Mouse (Mus musculus): Measurements from ENCODE around the gene Gm19684. TPM values are rescaled to one million over a fixed set of nuclear protein-coding genes. Genes with fewer than 3 reads are reported as not detected.

Gene Gm19684
- polyA plus RNA-seq (2015; fragmentation: Nextera tagmentation; extraction: Ambion mirVana), result not detected in 2 replicates

DNA sequence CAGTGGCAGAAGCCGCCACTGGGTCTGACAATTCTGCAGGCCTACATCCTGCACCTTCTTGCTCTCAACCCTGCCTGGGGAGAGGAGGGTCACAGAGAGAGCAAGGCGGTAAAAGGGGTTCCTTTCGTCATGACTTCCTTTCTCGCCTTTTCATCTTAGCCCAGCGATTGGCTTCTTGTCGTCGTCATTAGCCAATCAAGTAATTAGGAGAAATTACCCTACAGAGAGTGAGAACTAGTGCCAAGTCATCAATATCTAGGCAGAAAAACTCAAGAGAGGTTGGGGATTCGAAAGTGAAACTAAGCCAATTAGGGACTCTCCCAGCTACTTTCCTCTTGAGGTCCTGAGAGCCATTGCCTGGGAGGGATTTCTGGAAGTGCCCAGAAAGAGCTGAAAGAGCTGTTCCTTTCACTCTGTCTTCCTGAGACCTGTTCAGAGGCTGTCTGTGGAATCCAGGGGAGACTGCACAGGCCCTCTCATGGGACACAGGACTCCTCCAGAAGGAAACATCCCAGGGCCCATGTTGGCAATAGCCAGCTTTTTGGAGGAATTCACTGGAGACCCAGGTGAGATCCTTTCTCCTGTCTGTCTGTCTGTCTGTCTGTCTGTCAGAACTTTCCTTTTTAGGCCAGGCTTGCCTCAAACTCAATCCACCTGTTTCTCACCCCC, at the start of gene Gm19684:
Gene Gm19684, plus strand, starts transcription at position 327 of the 669 bp plus-strand sequence.

DNA sequence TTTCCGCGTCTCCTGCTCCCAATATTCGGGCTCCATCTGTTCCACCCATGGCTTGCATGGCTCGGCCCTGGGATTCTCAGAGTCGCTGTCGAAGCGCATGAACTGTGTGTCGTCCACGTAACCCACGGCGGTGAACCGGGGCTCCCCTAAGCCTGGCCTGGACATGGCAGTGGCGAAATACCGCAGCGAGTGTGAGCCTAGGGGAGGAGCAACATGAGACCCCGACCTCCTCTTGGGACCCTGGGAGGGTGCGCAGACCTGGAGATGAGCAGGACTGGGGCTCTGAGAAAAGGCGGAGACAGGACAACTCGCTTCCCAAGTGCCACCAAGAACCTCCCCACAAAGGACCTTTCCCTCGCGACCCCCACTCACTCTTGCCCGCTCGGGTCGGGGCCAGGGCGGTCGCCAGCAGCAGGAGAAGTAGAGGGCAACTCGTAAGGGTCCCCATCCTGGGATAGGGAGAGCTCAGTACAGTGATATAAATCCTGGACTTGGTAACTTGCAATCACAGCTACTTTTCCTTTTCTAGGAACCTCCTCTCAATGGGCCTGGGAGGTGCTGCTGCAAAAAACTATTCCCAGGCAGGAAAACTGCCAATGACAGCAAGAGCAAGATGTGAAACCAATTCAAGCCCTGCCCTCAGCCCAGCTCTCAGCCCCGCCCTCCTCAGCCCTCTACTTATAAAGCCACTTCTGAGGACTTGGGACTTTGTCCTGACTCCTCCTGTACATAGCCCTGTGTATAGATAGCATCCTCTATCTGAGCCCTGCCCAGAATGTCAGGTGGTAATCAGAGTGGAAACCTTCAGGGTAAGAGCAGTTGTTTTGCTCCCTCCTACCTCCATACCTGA, 7.7 kb downstream of the Gm19684 start, which contains the start of gene Gm7030:
Gene Gm7030, minus strand, starts transcription at position 458 of the 850 bp plus-strand sequence.

DNA sequence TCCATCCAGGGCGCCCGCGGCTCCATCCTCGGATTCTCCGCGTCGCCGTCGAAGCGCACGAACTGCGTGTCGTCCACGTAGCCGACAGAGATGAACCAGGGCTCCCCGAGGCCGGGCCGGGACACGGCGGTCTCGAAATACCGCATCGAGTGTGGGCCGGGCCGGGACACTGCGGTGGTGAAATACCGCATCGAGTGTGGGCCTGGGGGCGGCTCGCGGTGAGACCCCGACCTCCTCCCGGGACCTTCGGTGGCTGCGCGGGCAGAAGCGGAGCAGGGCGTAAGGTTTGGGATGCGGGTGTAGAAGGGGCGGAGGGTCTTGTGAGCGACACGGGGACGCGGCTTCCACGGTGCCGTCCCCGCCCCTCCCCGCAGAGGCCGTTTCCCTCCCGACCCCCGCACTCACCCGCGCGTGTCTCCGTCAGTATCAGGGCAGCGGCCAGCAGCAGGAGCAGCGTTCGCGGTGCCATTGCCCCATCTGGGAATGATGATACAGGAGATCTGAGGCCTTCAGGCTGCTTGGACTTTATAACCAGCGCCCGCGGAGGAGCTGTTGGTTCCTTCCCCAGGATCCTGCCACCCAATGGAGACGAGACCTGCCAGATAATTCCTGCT, 46.7 kb downstream of the Gm19684 start, which contains the start of gene Gm8909:
Gene Gm8909, minus strand, starts transcription at position 499 of the 614 bp plus-strand sequence.

Other genes starting within 250 kb of the Gm19684 start
- 19.4 and 23.2 TPM in 2 replicates for gene Dhx16, start 241.9 kb upstream of the Gm19684 start, polyA plus RNA-seq (2015; fragmentation: Nextera tagmentation; extraction: Ambion mirVana)
- 80.1 and 91.3 TPM in 2 replicates for gene 2310061I04Rik, start 224.2 kb upstream of the Gm19684 start, polyA plus RNA-seq (2015; fragmentation: Nextera tagmentation; extraction: Ambion mirVana)
- 169 and 211 TPM in 2 replicates for gene Atat1, start 211.6 kb upstream of the Gm19684 start, polyA plus RNA-seq (2015; fragmentation: Nextera tagmentation; extraction: Ambion mirVana)
- gene Mrps18b, start 205.3 kb upstream of the Gm19684 start, polyA plus RNA-seq (2015; fragmentation: Nextera tagmentation; extraction: Ambion mirVana), result 73.6 and 78.3 TPM in 2 replicates
- gene Ppp1r10, start 205.2 kb upstream of the Gm19684 start, polyA plus RNA-seq (2015; fragmentation: Nextera tagmentation; extraction: Ambion mirVana), result 22.9 and 25.5 TPM in 2 replicates
- 79.4 and 88.1 TPM in 2 replicates for gene Abcf1, start 151.9 kb upstream of the Gm19684 start, polyA plus RNA-seq (2015; fragmentation: Nextera tagmentation; extraction: Ambion mirVana)
- 86.7 and 86.9 TPM in 2 replicates for gene Gnl1, start 141.8 kb upstream of the Gm19684 start, polyA plus RNA-seq (2015; fragmentation: Nextera tagmentation; extraction: Ambion mirVana)
- 67.0 and 74.1 TPM in 2 replicates for gene Prr3, start 141.4 kb upstream of the Gm19684 start, polyA plus RNA-seq (2015; fragmentation: Nextera tagmentation; extraction: Ambion mirVana)
- 9.3 and 11.4 TPM in 2 replicates for gene H2-T24, start 101.1 kb upstream of the Gm19684 start, polyA plus RNA-seq (2015; fragmentation: Nextera tagmentation; extraction: Ambion mirVana)
- gene H2-T23, start 88.8 kb upstream of the Gm19684 start, polyA plus RNA-seq (2015; fragmentation: Nextera tagmentation; extraction: Ambion mirVana), result 10.9 and 11.1 TPM in 2 replicates
- 10.3 and 10.9 TPM in 2 replicates for gene H2-T22, start 78.9 kb upstream of the Gm19684 start, polyA plus RNA-seq (2015; fragmentation: Nextera tagmentation; extraction: Ambion mirVana)
- not detected in 2 replicates for gene Gm6034, start 78.7 kb upstream of the Gm19684 start, polyA plus RNA-seq (2015; fragmentation: Nextera tagmentation; extraction: Ambion mirVana)
- gene Gm11127, start 63.3 kb upstream of the Gm19684 start, polyA plus RNA-seq (2015; fragmentation: Nextera tagmentation; extraction: Ambion mirVana), result not detected in 2 replicates
- not detected in 2 replicates for gene Gm7030, start 7.7 kb downstream of the Gm19684 start, polyA plus RNA-seq (2015; fragmentation: Nextera tagmentation; extraction: Ambion mirVana)
- gene Gm8909, start 46.9 kb downstream of the Gm19684 start, polyA plus RNA-seq (2015; fragmentation: Nextera tagmentation; extraction: Ambion mirVana), result not detected in 2 replicates
- gene H2-T3, start 68.6 kb downstream of the Gm19684 start, polyA plus RNA-seq (2015; fragmentation: Nextera tagmentation; extraction: Ambion mirVana), result not detected in 2 replicates
- 171 and 174 TPM in 2 replicates for gene Rpp21, start 136.4 kb downstream of the Gm19684 start, polyA plus RNA-seq (2015; fragmentation: Nextera tagmentation; extraction: Ambion mirVana)
- 14.9 and 15.9 TPM in 2 replicates for gene Trim39, start 150.6 kb downstream of the Gm19684 start, polyA plus RNA-seq (2015; fragmentation: Nextera tagmentation; extraction: Ambion mirVana)
- 0.20 TPM in 1 of 2 replicates, not detected in the other for gene H2-M10.2, start 164.8 kb downstream of the Gm19684 start, polyA plus RNA-seq (2015; fragmentation: Nextera tagmentation; extraction: Ambion mirVana)
- gene H2-M10.1, start 204.5 kb downstream of the Gm19684 start, polyA plus RNA-seq (2015; fragmentation: Nextera tagmentation; extraction: Ambion mirVana), result not detected in 2 replicates
- gene H2-M10.3, start 246.7 kb downstream of the Gm19684 start, polyA plus RNA-seq (2015; fragmentation: Nextera tagmentation; extraction: Ambion mirVana), result not detected in 2 replicates

Data from neural tube, postnatal 0 days (tissue).